ENCODE assay signal across 7 mouse cellular contexts in genomic region chr11:22437140-22437850, GRCm38 (mm10).
DNase-seq lines count a peak whose midpoint lies in the region; ATAC-seq and TF ChIP-seq lines count a peak whose summit lies in the region.

No protein-coding gene starts in this region.

- H3K4me2 ChIP-seq in intestine, postnatal 0 days (replicated peaks; ENCODE audit: low read depth): peak overlapping the region; percentile 56
- H3K4me2 ChIP-seq in limb, embryonic 15.5 days: no peak overlapping the region
- no peak overlapping the region for H3K4me2 ChIP-seq in midbrain, embryonic 16.5 days (ENCODE audit: low read length)

- no peaks in the 10 kb centered on the region for H3K27me3 ChIP-seq in intestine, postnatal 0 days (replicated peaks; ENCODE audit: control insufficient read depth, insufficient read depth, low read length)
- no peaks in the 10 kb centered on the region for H3K27me3 ChIP-seq in limb, embryonic 15.5 days
- H3K27me3 ChIP-seq in midbrain, embryonic 16.5 days (ENCODE audit: control insufficient read depth, insufficient read depth, low read depth, low read length): no peaks in the 10 kb centered on the region

- TF ChIP-seq CTCF in intestine, postnatal 0 days (IDR thresholded peaks at IDR 0.05; ENCODE audit: low read depth): peak; percentile 86

- peak overlapping the region; percentile 86 for H3K27ac ChIP-seq in intestine, postnatal 0 days (ENCODE audit: low read depth, low read length)
- 0 out of 2 replicates have a peak overlapping the region, but pooled peaks have one; percentile 40 for H3K27ac ChIP-seq in limb, embryonic 15.5 days
- H3K27ac ChIP-seq in midbrain, embryonic 16.5 days (ENCODE audit: low read length): no peak overlapping the region; the same call in 1 of the 2 replicates

- peak; percentile 38 to 42 for DNase-seq in adrenal gland, adult 18-20 months (ENCODE audit: low spot score in 2 of 2)
- DNase-seq in embryo, embryonic 11.5 days (ENCODE audit: low read depth, low spot score): peak; percentile 9
- DNase-seq in heart, adult 11 months: peak; percentile 99
- DNase-seq in urinary bladder, postnatal 10 days (ENCODE audit: low spot score): peak; percentile 14

- peaks cover 9% of the 10 kb centered on the region; the same call in 1 of the 2 replicates for H3K4me1 ChIP-seq in intestine, postnatal 0 days (replicated peaks; ENCODE audit: control insufficient read depth, insufficient read depth, low read length)
- peaks cover 3% of the 10 kb centered on the region; the same call in 1 of the 2 replicates for H3K4me1 ChIP-seq in limb, embryonic 15.5 days
- peaks cover 2% of the 10 kb centered on the region; the same call in 1 of the 2 replicates for H3K4me1 ChIP-seq in midbrain, embryonic 16.5 days (ENCODE audit: control insufficient read depth, insufficient read depth, low read length)

- WGBS in intestine, postnatal 0 days: 3% methylated on average over 5 of the region's 5 CpGs
- whole genome bisulfite sequencing in limb, embryonic 15.5 days: 12% methylated on average over 5 of the region's 5 CpGs
- WGBS in midbrain, embryonic 16.5 days: 4% methylated on average over 5 of the region's 5 CpGs

- no peak overlapping the region for H3K9ac ChIP-seq in intestine, postnatal 0 days (ENCODE audit: low read depth, low read length)
- no peak overlapping the region for H3K9ac ChIP-seq in limb, embryonic 15.5 days
- no peak overlapping the region for H3K9ac ChIP-seq in midbrain, embryonic 16.5 days (ENCODE audit: low read depth, low read length)

- peak; percentile 99 for ATAC-seq in intestine, postnatal 0 days
- ATAC-seq in limb, embryonic 15.5 days (ENCODE audit: insufficient number of reproducible peaks, low FRiP score, low TSS enrichment, low read depth): peak; percentile 87
- ATAC-seq in midbrain, embryonic 16.5 days: peak; percentile 82; the same call in 1 of the 2 replicates

- no peaks in the 10 kb centered on the region for H3K9me3 ChIP-seq in intestine, postnatal 0 days (ENCODE audit: control insufficient read depth)
- no peaks in the 10 kb centered on the region for H3K9me3 ChIP-seq in limb, embryonic 15.5 days
- H3K9me3 ChIP-seq in midbrain, embryonic 16.5 days (replicated peaks; ENCODE audit: control insufficient read depth, low read length, poor library complexity, severe bottlenecking): no peaks in the 10 kb centered on the region

- H3K4me3 ChIP-seq in intestine, postnatal 0 days (ENCODE audit: low read depth, low read length): no peak overlapping the region
- no peak overlapping the region for H3K4me3 ChIP-seq in limb, embryonic 15.5 days
- no peak overlapping the region for H3K4me3 ChIP-seq in midbrain, embryonic 16.5 days (ENCODE audit: low read depth, low read length)

- H3K36me3 ChIP-seq in intestine, postnatal 0 days (ENCODE audit: control insufficient read depth, insufficient read depth): no peaks in the 10 kb centered on the region
- no peaks in the 10 kb centered on the region for H3K36me3 ChIP-seq in limb, embryonic 15.5 days
- no peaks in the 10 kb centered on the region for H3K36me3 ChIP-seq in midbrain, embryonic 16.5 days (ENCODE audit: control insufficient read depth, insufficient read depth, low read length)

Comparison
In these comparisons a context has a peak if more than half of its experiments do, and no peak if none do; other contexts are left out.
1. DNase-seq: peak in every context shown above with its lines; median percentile 99 in heart, adult 11 months; 40 in adrenal gland, adult 18-20 months; 14 in urinary bladder, postnatal 10 days; 9 in embryo, embryonic 11.5 days.